Mouse (Mus musculus) megakaryocyte, embryonic 14.5 days (primary cell): Measurements from ENCODE around the gene 9830107B12Rik.
"Not testable (repeated sequence)": the region's sequence is repeated elsewhere in the genome, so short reads cannot be mapped to it uniquely, and the experiment has no call there.

Experiments used
- FLI1 ChIP-seq: IDR thresholded peaks from 2 replicates; pipeline ENCODE4 v1.6.1; 2012; ENCODE audit warnings: low read length, inconsistent platforms, mixed read lengths
- GATA1 ChIP-seq: IDR thresholded peaks from 3 replicates; pipeline ENCODE4 v1.6.1; 2012; ENCODE audit warnings: mixed read lengths, low read length, inconsistent platforms, borderline replicate concordance

DNA sequence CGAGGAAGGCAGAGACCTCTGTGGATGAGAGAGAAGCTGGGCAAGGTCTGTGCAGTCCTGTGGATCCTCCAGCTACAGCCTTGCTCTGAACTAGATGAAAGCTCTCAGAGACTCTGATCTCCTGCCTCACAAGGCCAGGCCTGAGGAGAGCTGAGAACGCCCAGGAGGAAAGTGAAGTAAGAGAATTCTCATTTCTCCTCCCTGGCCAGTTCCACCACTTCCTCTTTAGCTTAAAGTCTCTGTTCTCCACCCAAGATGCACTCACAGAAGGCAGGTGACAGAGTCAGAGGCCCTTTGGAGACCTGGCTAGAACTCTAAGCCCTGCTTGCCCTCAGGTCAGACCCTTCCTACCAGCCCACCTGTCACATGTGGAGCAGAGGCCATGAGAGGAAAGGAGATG lies 21.0 kb upstream of the 9830107B12Rik start, which contains the start of gene A530064D06Rik:
- not testable (repeated sequence) for TF ChIP-seq GATA1, FLI1
